Mouse (Mus musculus): ENCODE data around the gene Atxn1. TPM values are rescaled to one million over a fixed set of nuclear protein-coding genes. Genes with fewer than 3 reads are reported as not detected.

Atxn1 gene
- total and polyA plus RNA-seq, 3 experiments = 7.5 to 30.1 (median 27.3) TPM

GRCm38 (mm10) chr13:45922467-45922866 is 42.3 kb downstream of the Atxn1 start:
- no peak overlapping the region for H3K4me3 ChIP-seq
- WGBS = 26% methylated on average over 9 of the region's 9 CpGs
- peaks cover 4% of the 10 kb centered on the region for H3K79me2 ChIP-seq (replicated peaks; ENCODE audit: control insufficient read depth, insufficient read depth, low read length)
- TF ChIP-seq EP300 (IDR thresholded peaks at IDR 0.05; ENCODE audit: insufficient read depth, low read depth, low read length) = no peak
- TF ChIP-seq CTCF (IDR thresholded peaks at IDR 0.05) = no peak
- TF ChIP-seq POLR2A (IDR thresholded peaks at IDR 0.05; ENCODE audit: insufficient read depth, low read depth, low read length) = no peak
- H3K4me1 ChIP-seq (ENCODE audit: control insufficient read depth, insufficient read depth, low read length) = peaks cover 7% of the 10 kb centered on the region
- H3K9ac ChIP-seq (ENCODE audit: low read depth, low read length) = no peak overlapping the region
- H3K27ac ChIP-seq = no peak overlapping the region
- intact Hi-C loops (cut with DNase I) = no loop called here
- peaks cover 11% of the 10 kb centered on the region for H3K36me3 ChIP-seq (ENCODE audit: control insufficient read depth, insufficient read depth, low read length)
- no peak for DNase-seq
- no peaks in the 10 kb centered on the region for H3K27me3 ChIP-seq (ENCODE audit: control insufficient read depth, insufficient read depth, low read length)

DNA sequence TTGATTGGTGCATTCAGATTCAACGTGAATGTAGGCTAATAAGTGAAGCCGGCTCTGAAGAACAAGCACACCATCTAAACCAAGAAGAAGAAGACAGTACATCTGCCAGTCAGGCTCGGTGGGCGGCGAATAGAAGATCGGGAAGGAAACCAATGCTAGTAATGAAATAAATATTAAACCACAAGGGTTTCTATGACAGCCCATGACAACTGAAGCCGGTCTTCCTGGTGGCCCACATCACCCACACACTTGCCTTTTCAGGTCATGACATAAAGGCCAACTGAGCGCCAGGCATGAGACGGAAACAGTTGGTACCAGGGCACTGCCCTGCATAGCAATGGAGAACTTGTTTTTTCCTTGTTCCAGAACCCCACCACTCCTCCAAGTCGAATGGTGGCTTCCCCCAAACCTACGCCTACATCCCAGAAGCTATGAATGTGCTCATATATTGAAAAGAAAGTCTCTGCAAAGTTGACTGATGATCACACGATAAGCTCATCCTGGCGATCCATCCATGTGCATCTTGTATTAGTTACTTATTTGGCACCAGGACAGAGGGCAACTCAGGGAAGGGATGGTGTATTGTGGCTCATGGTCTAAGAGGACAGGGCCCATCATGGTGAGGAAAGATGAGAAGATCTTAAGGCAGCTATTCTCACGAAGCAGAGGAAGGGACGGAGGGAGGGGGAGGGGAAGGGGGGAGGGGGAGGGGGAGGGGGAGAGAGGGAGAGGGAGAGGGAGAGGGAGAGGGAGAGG is 45.7 kb downstream of the Atxn1 start:
- no peak for TF ChIP-seq CTCF (IDR thresholded peaks at IDR 0.05)
- no peak for TF ChIP-seq EP300 (IDR thresholded peaks at IDR 0.05; ENCODE audit: insufficient read depth, low read depth, low read length)
- no peak for TF ChIP-seq POLR2A (IDR thresholded peaks at IDR 0.05; ENCODE audit: insufficient read depth, low read depth, low read length)
- Histone ChIP-seq H3K27me3 (ENCODE audit: control insufficient read depth, insufficient read depth, low read length) (no peaks in the 10 kb centered on the region), H3K79me2 (replicated peaks; ENCODE audit: control insufficient read depth, insufficient read depth, low read length) (peaks cover 6% of the 10 kb centered on the region), H3K27ac (no peak overlapping the region), H3K9ac (ENCODE audit: low read depth, low read length) (no peak overlapping the region), H3K4me3 (no peak overlapping the region), H3K4me1 (ENCODE audit: control insufficient read depth, insufficient read depth, low read length) (peaks cover 10% of the 10 kb centered on the region), H3K36me3 (ENCODE audit: control insufficient read depth, insufficient read depth, low read length) (peaks cover 4% of the 10 kb centered on the region; the same call in 1 of the 2 replicates)
- no peak for DNase-seq
- intact Hi-C loops (cut with DNase I) = no loop called here
- 97% methylated on average over 13 of the region's 15 CpGs for WGBS

DNA sequence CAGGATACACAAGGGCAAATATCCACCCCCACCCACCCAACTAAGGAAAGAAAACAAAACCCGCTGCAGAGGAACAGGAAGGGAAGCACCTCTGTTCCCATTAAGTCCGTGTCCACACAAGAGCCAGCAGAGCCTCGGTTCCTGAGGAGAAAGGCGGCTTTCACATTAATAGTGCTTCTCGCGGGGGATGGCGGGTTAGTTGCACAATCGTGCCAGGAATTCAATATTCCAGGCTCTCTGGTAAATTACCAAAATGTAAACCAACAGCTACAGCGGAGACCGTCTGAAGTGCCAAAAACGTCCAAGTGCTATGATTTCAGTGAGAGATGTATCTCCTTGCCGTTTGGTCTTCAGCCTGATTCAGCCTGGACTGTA is 46.8 kb downstream of the Atxn1 start:
- peak in 1 of 2 experiments; percentile 16 for DNase-seq
- Histone ChIP-seq H3K27ac (peak overlapping the region; percentile 33; the same call in 1 of the 2 replicates), H3K27me3 (ENCODE audit: control insufficient read depth, insufficient read depth, low read length) (no peaks in the 10 kb centered on the region), H3K9ac (ENCODE audit: low read depth, low read length) (no peak overlapping the region), H3K4me1 (ENCODE audit: control insufficient read depth, insufficient read depth, low read length) (peaks cover 7% of the 10 kb centered on the region), H3K79me2 (replicated peaks; ENCODE audit: control insufficient read depth, insufficient read depth, low read length) (peaks cover 4% of the 10 kb centered on the region), H3K36me3 (ENCODE audit: control insufficient read depth, insufficient read depth, low read length) (peaks cover 3% of the 10 kb centered on the region; the same call in 1 of the 2 replicates), H3K4me3 (no peak overlapping the region)
- intact Hi-C loops (cut with DNase I) = no loop called here
- WGBS = 57% methylated on average over 12 of the region's 12 CpGs
- no peak for TF ChIP-seq EP300 (IDR thresholded peaks at IDR 0.05; ENCODE audit: insufficient read depth, low read depth, low read length)
- no peak for TF ChIP-seq POLR2A (IDR thresholded peaks at IDR 0.05; ENCODE audit: insufficient read depth, low read depth, low read length)
- no peak for TF ChIP-seq CTCF (IDR thresholded peaks at IDR 0.05)

DNA sequence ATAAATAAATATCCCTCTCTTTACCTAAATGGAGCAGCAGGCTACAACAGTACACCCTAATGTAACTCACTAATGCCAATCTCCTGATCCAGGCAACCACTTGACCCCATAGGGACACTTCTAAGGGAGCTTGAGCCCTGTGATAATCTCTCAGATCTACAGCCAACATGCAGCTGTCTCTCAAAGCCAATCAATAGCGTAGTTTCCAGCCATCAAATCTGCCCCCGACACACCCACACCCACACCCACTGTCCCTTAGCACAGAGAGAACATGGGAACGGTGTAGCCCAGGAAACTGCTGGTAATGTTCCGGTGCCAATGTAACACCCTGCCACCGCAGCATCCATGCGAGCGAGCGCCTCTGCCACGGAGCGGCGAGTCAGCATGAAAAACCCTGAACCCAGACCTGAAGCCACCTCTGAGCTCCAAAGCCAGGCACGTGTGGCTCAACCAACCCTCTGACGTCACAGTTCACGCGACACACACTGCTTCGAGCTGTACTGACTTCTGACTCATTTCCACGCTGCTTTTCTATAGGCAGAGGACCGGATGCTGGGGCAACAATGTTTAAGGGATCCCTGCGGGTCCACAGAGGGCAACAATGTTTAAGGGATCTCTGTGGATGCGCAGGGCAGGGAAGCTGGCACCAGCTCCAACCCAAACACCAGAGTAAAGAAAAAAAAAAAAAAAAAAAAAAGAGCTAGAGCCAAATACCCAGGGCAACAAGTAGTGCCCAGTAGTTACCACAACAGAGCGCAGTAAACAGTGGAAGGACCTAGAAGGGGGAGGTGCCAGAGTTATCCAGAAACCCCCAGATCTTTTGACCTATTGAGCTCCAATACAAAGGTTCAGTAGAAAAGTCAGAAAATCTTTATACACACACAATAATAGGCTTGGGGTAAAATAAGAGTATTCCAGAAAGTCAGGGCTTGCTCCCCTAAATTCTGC is 47.5 kb downstream of the Atxn1 start:
- no peak for TF ChIP-seq POLR2A (IDR thresholded peaks at IDR 0.05; ENCODE audit: insufficient read depth, low read depth, low read length)
- no peak for TF ChIP-seq EP300 (IDR thresholded peaks at IDR 0.05; ENCODE audit: insufficient read depth, low read depth, low read length)
- no peak for TF ChIP-seq CTCF (IDR thresholded peaks at IDR 0.05)
- Histone ChIP-seq H3K9ac (ENCODE audit: low read depth, low read length) (no peak overlapping the region), H3K36me3 (ENCODE audit: control insufficient read depth, insufficient read depth, low read length) (peaks cover 3% of the 10 kb centered on the region; the same call in 1 of the 2 replicates), H3K4me1 (ENCODE audit: control insufficient read depth, insufficient read depth, low read length) (peaks cover 5% of the 10 kb centered on the region), H3K79me2 (replicated peaks; ENCODE audit: control insufficient read depth, insufficient read depth, low read length) (peaks cover 4% of the 10 kb centered on the region), H3K27ac (peak overlapping the region; percentile 33; the same call in 1 of the 2 replicates), H3K4me3 (no peak overlapping the region), H3K27me3 (ENCODE audit: control insufficient read depth, insufficient read depth, low read length) (no peaks in the 10 kb centered on the region)
- no peak for DNase-seq
- WGBS = 90% methylated on average over 21 of the region's 21 CpGs
- intact Hi-C loops (cut with DNase I) = no loop called here

DNA sequence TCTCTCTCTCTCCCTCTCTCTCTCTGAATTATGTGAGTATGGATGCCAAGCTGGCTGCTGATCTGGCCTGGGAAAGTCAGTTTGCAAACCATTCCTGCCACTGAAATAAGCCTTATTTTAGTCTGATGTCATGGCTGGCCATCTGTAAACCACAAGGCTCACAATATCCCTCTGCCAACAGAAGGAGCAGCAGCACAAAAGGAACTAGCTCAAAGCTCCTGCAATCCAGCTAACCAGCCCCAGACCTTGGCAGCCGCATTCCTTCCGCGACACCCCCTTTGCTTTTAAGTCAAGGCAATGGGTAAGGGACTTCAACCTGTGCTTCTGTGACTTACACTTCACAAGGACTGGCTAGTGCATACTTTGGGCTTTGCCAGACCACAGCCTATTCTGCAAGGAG is 48.9 kb downstream of the Atxn1 start:
- peaks cover 4% of the 10 kb centered on the region for H3K79me2 ChIP-seq (replicated peaks; ENCODE audit: control insufficient read depth, insufficient read depth, low read length)
- peaks cover 5% of the 10 kb centered on the region for H3K4me1 ChIP-seq (ENCODE audit: control insufficient read depth, insufficient read depth, low read length)
- no peaks in the 10 kb centered on the region for H3K27me3 ChIP-seq (ENCODE audit: control insufficient read depth, insufficient read depth, low read length)
- H3K4me3 ChIP-seq = no peak overlapping the region
- intact Hi-C loops (cut with DNase I) = no loop called here
- no peak for DNase-seq
- 92% methylated on average over 3 of the region's 3 CpGs for WGBS
- TF ChIP-seq POLR2A (IDR thresholded peaks at IDR 0.05; ENCODE audit: insufficient read depth, low read depth, low read length) = no peak
- no peak for TF ChIP-seq CTCF (IDR thresholded peaks at IDR 0.05)
- no peak for TF ChIP-seq EP300 (IDR thresholded peaks at IDR 0.05; ENCODE audit: insufficient read depth, low read depth, low read length)
- H3K9ac ChIP-seq (ENCODE audit: low read depth, low read length) = no peak overlapping the region
- peaks cover 3% of the 10 kb centered on the region; the same call in 1 of the 2 replicates for H3K36me3 ChIP-seq (ENCODE audit: control insufficient read depth, insufficient read depth, low read length)
- H3K27ac ChIP-seq = no peak overlapping the region

Data from heart, adult 2 months (tissue).